Comparison of ENCODE assay signal across 8 mouse cellular contexts in genomic region chr1:34164616-34165295, GRCm38 (mm10).
A peak's percentile ranks its signal among the peaks of the same experiment; 100 is the strongest.
DNase-seq lines count a peak whose midpoint lies in the region; TF ChIP-seq lines count a peak whose summit lies in the region.

No protein-coding gene starts in this region.

- H3K36me3 ChIP-seq in kidney, adult 2 months (ENCODE audit: control insufficient read depth, insufficient read depth, low read length) = peaks cover 12% of the 10 kb centered on the region

- 66% methylated on average over 14 of the region's 14 CpGs for WGBS in kidney, adult 2 months

- no peaks in the 10 kb centered on the region for H3K4me1 ChIP-seq in cortical plate, adult 2 months (ENCODE audit: control insufficient read depth, insufficient read depth, low read length)
- no peaks in the 10 kb centered on the region for H3K4me1 ChIP-seq in kidney, adult 2 months (ENCODE audit: control insufficient read depth, insufficient read depth, low read length)

- intact Hi-C loops in left cerebral cortex, postnatal 4 days (cut with DNase I) = loop anchor here (5.0 kb wide), 1 partner anchor 157 kb away; no protein-coding TSS in a partner anchor

- peak; percentile 29 to 68 for DNase-seq in spleen, adult 18-20 months
- DNase-seq in spleen, adult 12 weeks (ENCODE audit: low spot score) = no peak
- peak; percentile 49 for DNase-seq in gastrocnemius, postnatal 25 days
- DNase-seq in kidney, adult 2 months = peak; percentile 87
- peak; percentile 84 for DNase-seq in left cerebral cortex, postnatal 4 days
- DNase-seq in natural killer cell, adult 2 months (ENCODE audit: low spot score in 2 of 2) = peak; percentile 23 to 54
- DNase-seq in testis, postnatal 10 days (ENCODE audit: low spot score) = peak; percentile 92

- no peak overlapping the region for H3K4me3 ChIP-seq in cortical plate, adult 2 months (ENCODE audit: insufficient read depth, low read length)
- H3K4me3 ChIP-seq in kidney, adult 2 months (ENCODE audit: insufficient read depth, low read depth, low read length) = no peak overlapping the region

- TF ChIP-seq POLR2A in cortical plate, adult 2 months (IDR thresholded peaks at IDR 0.05; ENCODE audit: extremely low read depth, insufficient read depth, low read length) = no peak
- TF ChIP-seq POLR2A in kidney, adult 2 months (IDR thresholded peaks at IDR 0.05; ENCODE audit: low read depth, low read length) = no peak

- no peaks in the 10 kb centered on the region for H3K27me3 ChIP-seq in kidney, adult 2 months (replicated peaks; ENCODE audit: control insufficient read depth, insufficient read depth, low read length)

- TF ChIP-seq CTCF in cortical plate, adult 2 months (IDR thresholded peaks at IDR 0.05; ENCODE audit: extremely low read depth, insufficient read depth, low read length) = peak; percentile 87
- TF ChIP-seq CTCF in kidney, adult 2 months (conservative IDR thresholded peaks at IDR 0.05; ENCODE audit: insufficient read depth, insufficient read length, low read depth, low read length) = peak; percentile 97

- H3K27ac ChIP-seq in cortical plate, adult 2 months (ENCODE audit: insufficient read depth, low read length) = no peak overlapping the region
- H3K27ac ChIP-seq in kidney, adult 2 months (ENCODE audit: insufficient read depth, low read depth, low read length) = no peak overlapping the region
